Mouse (Mus musculus) naive thymus-derived CD4-positive, alpha-beta T cell, adult 2 months (primary cell): Measurements from ENCODE around the gene Prkacb.

Experiments
- DNase-seq: peaks from one replicate; pipeline ENCODE4 v3.0.0-alpha.2; 2011; ENCODE audit warnings: low read depth

Gene Prkacb

GRCm38 (mm10) chr3:146719696-146720095 lies 93.1 kb downstream of the Prkacb start:
- DNase-seq: no peak

GRCm38 (mm10) chr3:146718251-146718650 lies 94.5 kb downstream of the Prkacb start:
- no peak for DNase-seq

DNA sequence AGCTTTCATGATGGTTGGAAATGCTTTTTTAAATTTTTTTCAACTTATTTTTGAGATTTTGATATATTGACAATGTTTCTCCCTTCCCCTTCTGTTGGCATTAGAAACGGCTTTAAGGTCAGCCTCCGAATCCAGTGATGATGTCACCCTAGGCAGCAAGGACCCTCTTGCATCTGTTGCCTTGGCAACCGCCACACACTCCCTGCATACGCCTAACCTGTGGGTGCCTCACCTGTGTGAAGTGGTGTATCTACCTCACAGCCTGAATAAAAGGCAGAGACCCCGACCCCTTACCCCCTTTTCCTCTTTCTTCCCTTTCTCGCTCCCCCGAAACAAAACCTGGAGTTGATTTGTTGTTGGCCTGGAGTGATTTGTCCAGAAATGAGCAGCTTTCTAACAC lies 100.5 kb downstream of the Prkacb start:
- DNase-seq: no peak

- no peak for DNase-seq
Measured at GRCm38 (mm10) chr3:146711559-146711958, 101.2 kb downstream of the Prkacb start.

DNA sequence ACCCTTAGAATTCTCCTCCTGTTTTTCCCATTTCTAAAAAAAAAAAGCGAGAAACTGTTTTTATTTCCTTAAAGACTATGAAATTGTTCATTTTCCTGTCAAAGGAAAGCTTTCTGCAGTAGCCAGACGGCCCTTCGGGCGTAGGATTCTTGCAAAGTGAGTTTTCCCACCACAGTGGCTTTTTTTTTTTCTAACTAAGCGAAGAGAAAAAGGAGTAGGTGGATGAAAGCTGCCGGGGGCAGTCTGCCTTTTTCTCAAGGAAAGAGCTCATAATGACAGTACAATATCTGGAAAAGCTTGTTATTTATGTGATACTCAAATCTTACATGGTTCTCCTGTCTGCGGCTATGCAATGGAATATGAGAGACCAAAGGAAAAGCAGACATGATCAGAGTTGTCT lies 101.7 kb downstream of the Prkacb start:
- no peak for DNase-seq

- DNase-seq: no peak
Measured at GRCm38 (mm10) chr3:146709086-146709485, 103.7 kb downstream of the Prkacb start.

- DNase-seq: no peak
Measured at GRCm38 (mm10) chr3:146708381-146708780, 104.4 kb downstream of the Prkacb start.

DNA sequence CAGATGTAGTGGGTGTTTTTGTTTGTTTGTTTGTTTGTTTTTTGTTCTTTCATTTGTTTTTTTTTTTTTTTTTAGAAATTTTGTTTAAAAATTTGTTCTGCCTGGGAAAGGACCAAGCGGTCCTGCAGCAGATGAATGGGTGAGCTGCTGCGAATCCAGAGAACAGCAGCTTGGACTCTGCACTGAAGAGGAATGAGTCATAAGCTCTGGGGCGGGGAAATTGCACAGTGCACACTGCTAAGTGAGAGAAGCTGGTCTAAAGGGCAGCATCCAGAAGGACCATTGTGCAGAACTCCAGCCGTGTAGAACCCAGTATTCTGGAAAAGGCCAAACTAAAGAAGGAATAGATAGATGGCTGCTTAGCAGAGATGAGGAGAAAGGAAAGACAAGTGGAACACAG lies 108.7 kb downstream of the Prkacb start:
- no peak for DNase-seq

DNA sequence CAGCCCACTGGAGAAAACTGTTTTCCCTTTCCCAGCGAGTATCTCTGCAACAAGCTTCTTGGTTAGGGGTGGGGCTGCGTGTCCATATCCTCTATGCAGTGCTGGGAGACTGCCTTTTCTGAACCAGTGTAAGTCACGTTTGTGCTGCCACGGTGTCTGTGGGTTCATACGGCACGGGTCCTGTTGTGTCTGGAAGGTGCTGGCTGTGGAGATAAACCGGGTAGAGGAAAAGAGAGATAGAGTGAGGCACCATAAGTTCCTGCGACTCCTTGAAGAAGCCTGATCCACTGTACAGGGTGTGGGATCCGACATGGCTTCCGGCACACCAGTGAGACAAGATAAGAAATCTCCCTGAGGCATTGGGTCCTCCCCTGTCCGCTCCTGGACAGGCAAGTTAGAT lies 112.7 kb downstream of the Prkacb start:
- DNase-seq: no peak

DNA sequence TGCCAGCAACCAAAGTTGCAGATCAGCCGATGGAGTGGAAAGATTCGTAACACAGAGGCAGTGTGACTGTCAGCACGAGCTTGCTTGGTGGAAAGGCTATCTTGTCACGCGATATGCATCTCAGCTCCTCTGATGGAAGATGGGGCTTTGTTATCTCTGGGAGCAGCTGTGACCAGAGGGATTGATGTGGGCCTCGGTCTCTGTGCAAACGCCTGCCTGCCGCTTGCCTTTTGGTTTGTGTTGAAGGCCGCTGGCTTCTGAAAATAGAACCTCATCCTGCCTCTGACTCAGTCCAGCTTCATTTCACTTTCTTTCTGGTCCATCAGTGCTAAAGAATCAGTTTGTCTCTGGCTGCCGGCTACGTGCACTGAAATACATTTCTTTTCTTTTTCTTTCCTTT lies 113.8 kb downstream of the Prkacb start:
- no peak for DNase-seq

GRCm38 (mm10) chr3:146692547-146692946 lies 120.2 kb downstream of the Prkacb start:
- no peak for DNase-seq

GRCm38 (mm10) chr3:146687121-146687725 lies 125.6 kb downstream of the Prkacb start:
- DNase-seq: peak; percentile 19

- DNase-seq: peak; percentile 60
Measured at GRCm38 (mm10) chr3:146686428-146686827, 126.4 kb downstream of the Prkacb start.

- peak; percentile 34 for DNase-seq
Measured at GRCm38 (mm10) chr3:146684811-146685675, 127.7 kb downstream of the Prkacb start, which contains the start of gene Samd13. Samd13 (minus strand) TSS chr3:146685592.

DNA sequence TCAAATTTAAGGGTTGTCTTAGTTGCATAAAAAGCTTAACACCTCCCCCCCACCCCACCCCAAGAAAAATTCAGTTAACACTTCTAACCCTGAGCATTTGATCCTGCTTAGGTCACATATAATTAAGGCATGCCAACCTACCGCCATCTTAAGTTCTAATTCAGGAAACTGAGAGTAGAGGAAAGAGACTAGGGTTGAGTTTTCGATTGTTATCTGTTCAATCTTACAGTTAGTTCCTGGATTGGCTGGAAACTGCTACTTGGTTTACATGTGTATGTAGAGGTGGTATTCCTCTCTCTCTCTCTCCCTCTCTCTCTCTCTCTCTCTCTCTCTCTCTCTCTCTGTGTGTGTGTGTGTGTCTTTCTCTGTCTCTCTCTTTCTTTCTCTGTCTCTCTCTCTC lies 129.7 kb downstream of the Prkacb start:
- peak; percentile 28 for DNase-seq

- peak; percentile 78 for DNase-seq
Measured at GRCm38 (mm10) chr3:146682140-146682651, 130.6 kb downstream of the Prkacb start.

DNA sequence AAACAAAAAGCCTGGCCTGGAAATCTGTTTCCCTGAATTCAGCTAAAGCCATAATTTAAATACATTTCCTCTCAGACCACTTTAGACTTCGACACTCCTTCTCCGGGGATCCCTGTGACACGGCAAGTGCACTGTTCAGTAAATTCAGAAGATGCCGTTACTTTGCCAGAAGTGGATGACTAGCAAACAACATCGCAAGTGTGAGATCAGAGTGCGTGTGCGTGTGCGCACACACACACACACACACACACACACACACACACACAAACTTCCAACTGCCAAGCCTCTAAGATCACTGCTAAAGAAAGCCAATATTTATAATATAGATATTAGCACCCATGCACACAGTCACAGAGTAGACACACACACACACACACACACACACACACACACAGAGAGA lies 131.1 kb downstream of the Prkacb start:
- DNase-seq: no peak

- no peak for DNase-seq
Measured at GRCm38 (mm10) chr3:146680625-146681024, 132.2 kb downstream of the Prkacb start.

DNA sequence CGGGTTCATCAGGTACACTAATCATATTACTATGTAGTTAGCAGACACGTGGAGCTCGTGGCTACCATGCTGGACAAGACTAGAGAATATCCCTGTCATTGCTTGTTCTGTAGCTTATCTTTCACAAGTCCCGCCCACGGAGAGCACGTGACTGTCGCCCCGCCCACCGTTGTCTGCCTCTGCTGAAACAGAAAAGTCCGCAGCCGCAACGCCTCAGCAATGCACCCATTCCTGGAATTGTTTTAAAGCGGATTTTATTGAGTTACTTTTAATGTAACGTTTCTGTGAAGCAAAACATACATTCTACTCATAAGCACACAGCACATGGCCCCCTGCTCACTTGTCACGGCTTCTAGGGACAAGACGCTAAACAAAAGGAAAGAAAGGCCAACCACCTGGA lies 133.1 kb downstream of the Prkacb start:
- no peak for DNase-seq
